Mouse (Mus musculus): ENCODE data around the gene Chrne.

GRCm38 (mm10) chr11:70664741-70665140 lies 45.7 kb upstream of the Chrne start:
- no peak for TF ChIP-seq POLR2A (IDR thresholded peaks at IDR 0.05; ENCODE audit: control insufficient read depth, extremely low read depth, insufficient read depth, low read length, poor library complexity)
- no peak for TF ChIP-seq CTCF (IDR thresholded peaks at IDR 0.05; ENCODE audit: borderline replicate concordance, control insufficient read depth, extremely low read depth, insufficient read depth, low read length, poor library complexity)
